ENCODE assay signal across 15 mouse cellular contexts in the genomic region with DNA sequence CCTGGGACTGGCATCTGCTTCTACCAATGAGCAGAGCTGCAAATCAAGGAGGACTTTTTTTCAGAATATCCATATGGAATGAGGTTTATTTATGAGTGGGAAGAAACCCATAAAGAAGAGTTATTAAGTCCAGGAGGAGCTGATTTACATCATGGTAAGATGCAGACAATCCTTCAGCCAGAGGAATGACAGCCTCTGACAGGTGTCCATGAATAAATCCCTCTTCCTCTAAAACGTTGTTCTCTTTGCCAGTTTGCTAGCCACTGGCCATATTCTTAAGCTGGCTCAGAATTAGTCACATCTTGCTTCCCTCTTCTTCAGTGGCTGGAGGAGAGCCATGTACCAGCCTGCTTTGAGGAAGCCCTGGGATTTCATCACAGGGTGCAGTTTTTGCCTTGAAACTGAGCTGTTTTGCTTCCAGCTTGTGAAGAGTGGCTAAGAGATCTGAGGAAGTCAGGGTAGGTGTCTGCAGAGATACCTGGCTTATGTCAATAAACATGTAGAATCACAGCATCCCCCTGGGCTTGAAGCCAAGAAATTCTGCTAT.
A peak's percentile ranks its signal among the peaks of the same experiment; 100 is the strongest.
DNase-seq lines count a peak whose midpoint lies in the region; ATAC-seq lines count a peak whose summit lies in the region.
"Had no signal": no experiment of that assay in that cellular context is flagged by ENCODE, and none has a peak within 500 bp of the region (broad histone marks: within the 10 kb centered on the region; RNA-seq: fewer than 3 reads in every experiment).

No protein-coding gene starts in this region.

- intact Hi-C loops in left cerebral cortex, postnatal 14 days (cut with DNase I), result no loop called here

- no peak for ATAC-seq in monocyte, adult 5-6 weeks (replicated peaks; ENCODE audit: insufficient number of reproducible peaks, low FRiP score, low TSS enrichment, poor library complexity, severe bottlenecking)

- peak; percentile 24 for DNase-seq in adrenal gland, adult 8-10 months
- no peak for DNase-seq in adrenal gland, postnatal 4 days (ENCODE audit: low spot score in 2 of 2)
- DNase-seq in left cerebral cortex, postnatal 14 days (ENCODE audit: low spot score in 2 of 2), result peak; percentile 5 to 8
- DNase-seq in left cerebral cortex, adult 11 months (ENCODE audit: low spot score), result no peak
- peak; percentile 1 for DNase-seq in adrenal gland, postnatal 10 days
- DNase-seq in right cerebral cortex, postnatal 25 days, result peak; percentile 20
- DNase-seq in gastrocnemius, postnatal 4 days (ENCODE audit: low spot score in 2 of 2), result no peak
- DNase-seq: cerebellum, adult 9-10 months; embryo, embryonic 11 days; gastrocnemius, postnatal 25 days; kidney, adult 18-20 months; kidney, postnatal 14 days; liver, embryonic 13.5 days; thymus, postnatal 14 days had no signal

Comparison
In these comparisons a context has a peak if more than half of its experiments do, and no peak if none do; other contexts are left out.
1. DNase-seq: peak in adrenal gland, adult 8-10 months (single experiment), left cerebral cortex, postnatal 14 days (2 of 2), adrenal gland, postnatal 10 days (single experiment) and right cerebral cortex, postnatal 25 days (single experiment); none in adrenal gland, postnatal 4 days (0 of 2), left cerebral cortex, adult 11 months (single experiment) and gastrocnemius, postnatal 4 days (0 of 2).